Mouse (Mus musculus): Measurements from ENCODE around the gene Gm5662. TPM values are rescaled to one million over a fixed set of nuclear protein-coding genes. Genes with fewer than 3 reads are reported as not detected.
"Not testable (repeated sequence)": the region's sequence is repeated elsewhere in the genome, so short reads cannot be mapped to it uniquely, and the experiment has no call there.

Gm5662 gene
- total RNA-seq (2021): not detected
- long read RNA-seq, experiment 1: 0 reads
- long read RNA-seq, experiment 2: 0 reads

- H3K4me3 ChIP-seq; intact Hi-C loops (cut with DNase I); DNase-seq; H3K27ac ChIP-seq: not testable (repeated sequence)
Observed at GRCm38 (mm10) chr12:88274400-88274799, at the start of gene Gm5662. Gene Gm5662 (minus strand): TSS chr12:88274500.

- DNase-seq; H3K4me3 ChIP-seq; intact Hi-C loops (cut with DNase I); H3K27ac ChIP-seq: not testable (repeated sequence)
Observed at GRCm38 (mm10) chr12:88323926-88324325, 49.6 kb upstream of the Gm5662 start, which contains the start of gene Gm5039. Gene Gm5039 (minus strand): TSS chr12:88324026.

- no peak for TF ChIP-seq CTCF (IDR thresholded peaks at IDR 0.05)
- intact Hi-C loops (cut with DNase I): no loop called here
- Histone ChIP-seq H3K27ac (no peak overlapping the region), H3K4me3 (no peak overlapping the region)
- no peak for DNase-seq
Observed at GRCm38 (mm10) chr12:88314556-88314955, 40.3 kb upstream of the Gm5662 start.

- DNase-seq; intact Hi-C loops (cut with DNase I); H3K27ac ChIP-seq; H3K4me3 ChIP-seq: not testable (repeated sequence)
Observed at GRCm38 (mm10) chr12:88297171-88297570, 22.9 kb upstream of the Gm5662 start.

GRCm38 (mm10) chr12:88293082-88293481 is 18.8 kb upstream of the Gm5662 start:
- intact Hi-C loops (cut with DNase I); DNase-seq; H3K4me3 ChIP-seq; H3K27ac ChIP-seq: not testable (repeated sequence)

GRCm38 (mm10) chr12:88285224-88285623 is 10.9 kb upstream of the Gm5662 start:
- DNase-seq; H3K27ac ChIP-seq; H3K4me3 ChIP-seq; intact Hi-C loops (cut with DNase I): not testable (repeated sequence)

- no peak overlapping the region for H3K4me3 ChIP-seq
- DNase-seq: no peak
- intact Hi-C loops (cut with DNase I): no loop called here
- no peak for TF ChIP-seq CTCF (IDR thresholded peaks at IDR 0.05)
- H3K27ac ChIP-seq: no peak overlapping the region
Observed at GRCm38 (mm10) chr12:88257241-88257640, 17.1 kb downstream of the Gm5662 start.

GRCm38 (mm10) chr12:88255917-88256316 is 18.4 kb downstream of the Gm5662 start:
- H3K4me3 ChIP-seq; intact Hi-C loops (cut with DNase I); H3K27ac ChIP-seq; DNase-seq: not testable (repeated sequence)

- H3K4me3 ChIP-seq; DNase-seq; intact Hi-C loops (cut with DNase I); H3K27ac ChIP-seq: not testable (repeated sequence)
Observed at GRCm38 (mm10) chr12:88250000-88250399, 24.3 kb downstream of the Gm5662 start, which contains the start of gene Gm8332. Gene Gm8332 (minus strand): TSS chr12:88250100.

- H3K4me3 ChIP-seq; DNase-seq; H3K27ac ChIP-seq; intact Hi-C loops (cut with DNase I): not testable (repeated sequence)
Observed at GRCm38 (mm10) chr12:88245786-88246185, 28.5 kb downstream of the Gm5662 start.

GRCm38 (mm10) chr12:88242940-88243339 is 31.4 kb downstream of the Gm5662 start:
- H3K27ac ChIP-seq; H3K4me3 ChIP-seq; intact Hi-C loops (cut with DNase I); DNase-seq: not testable (repeated sequence)

Other genes starting within 250 kb of the Gm5662 start
- gene Gm2056, start 247.5 kb downstream of the Gm5662 start, total RNA-seq (2021): not detected
- not detected for gene Gm16368, start 190.8 kb downstream of the Gm5662 start, total RNA-seq (2021)
- not detected for gene Gm10436, start 92.4 kb downstream of the Gm5662 start, total RNA-seq (2021)
- not detected for gene Gm8332, start 24.4 kb downstream of the Gm5662 start, total RNA-seq (2021)
- gene Gm5039, start 49.5 kb upstream of the Gm5662 start, total RNA-seq (2021): not detected
- 10 to 100 TPM; 15.0 to 21.3 TPM for gene Adck1, start 86.1 kb upstream of the Gm5662 start, total RNA-seq (2021)